Comparison of ENCODE assay signal across 29 mouse cellular contexts in genomic region chr4:123893726-123894125, GRCm38 (mm10). TPM values are rescaled to one million over a fixed set of nuclear protein-coding genes. Genes with fewer than 3 reads are reported as not detected.
A peak's percentile ranks its signal among the peaks of the same experiment; 100 is the strongest.
DNase-seq lines count a peak whose midpoint lies in the region; ATAC-seq and TF ChIP-seq lines count a peak whose summit lies in the region.
"Had no signal": no experiment of that assay in that cellular context is flagged by ENCODE, and none has a peak within 500 bp of the region (broad histone marks: within the 10 kb centered on the region; RNA-seq: fewer than 3 reads in every experiment).

No protein-coding gene starts in this region.

- peak; percentile 86 for ATAC-seq in lung, embryonic 15.5 days (ENCODE audit: borderline replicate concordance, extremely low read depth, low FRiP score, low TSS enrichment)
- no peak for ATAC-seq in intestine, postnatal 0 days
- ATAC-seq: CD4-positive, CD25-positive, alpha-beta regulatory T cell, adult 4 months; forebrain, embryonic 14.5 days; forebrain, postnatal 0 days had no signal

- TF ChIP-seq POLR2A in thymus, adult 2 months (IDR thresholded peaks at IDR 0.05; ENCODE audit: control insufficient read depth, extremely low read depth, insufficient read depth, low read length, poor library complexity), result no peak

- no peak for TF ChIP-seq CTCF in thymus, adult 2 months (IDR thresholded peaks at IDR 0.05; ENCODE audit: borderline replicate concordance, control insufficient read depth, extremely low read depth, insufficient read depth, low read length, poor library complexity)
- TF ChIP-seq CTCF in intestine, postnatal 0 days (IDR thresholded peaks at IDR 0.05; ENCODE audit: low read depth), result no peak

- H3K27me3 ChIP-seq in lung, embryonic 15.5 days, result no peaks in the 10 kb centered on the region
- no peaks in the 10 kb centered on the region for H3K27me3 ChIP-seq in thymus, adult 2 months (ENCODE audit: control insufficient read depth, insufficient read depth, low read length)
- H3K27me3 ChIP-seq in intestine, postnatal 0 days (replicated peaks; ENCODE audit: control insufficient read depth, insufficient read depth, low read length), result no peaks in the 10 kb centered on the region
- H3K27me3 ChIP-seq: embryonic facial prominence, embryonic 12.5 days; embryonic facial prominence, embryonic 15.5 days; hindbrain, embryonic 12.5 days had no signal

- no peak overlapping the region for H3K4me3 ChIP-seq in lung, embryonic 15.5 days
- H3K4me3 ChIP-seq in thymus, adult 2 months (ENCODE audit: control insufficient read depth, insufficient read depth, low read length), result no peak overlapping the region
- H3K4me3 ChIP-seq in intestine, postnatal 0 days (ENCODE audit: low read depth, low read length), result no peak overlapping the region
- H3K4me3 ChIP-seq: embryonic facial prominence, embryonic 12.5 days; embryonic facial prominence, embryonic 15.5 days; gastrocnemius, adult 2 months; hindbrain, embryonic 12.5 days had no signal

- 0 out of 2 replicates have a peak overlapping the region, but pooled peaks have one; percentile 15 for H3K27ac ChIP-seq in lung, embryonic 15.5 days
- H3K27ac ChIP-seq in thymus, adult 2 months (ENCODE audit: control insufficient read depth, insufficient read depth, low read length), result no peak overlapping the region
- H3K27ac ChIP-seq in intestine, postnatal 0 days (ENCODE audit: low read depth, low read length), result no peak overlapping the region
- H3K27ac ChIP-seq: embryonic facial prominence, embryonic 12.5 days; embryonic facial prominence, embryonic 15.5 days; gastrocnemius, adult 2 months; hindbrain, embryonic 12.5 days had no signal

- no peak overlapping the region for H3K9ac ChIP-seq in lung, embryonic 15.5 days
- H3K9ac ChIP-seq in intestine, postnatal 0 days (ENCODE audit: low read depth, low read length), result no peak overlapping the region
- H3K9ac ChIP-seq: embryonic facial prominence, embryonic 12.5 days; embryonic facial prominence, embryonic 15.5 days; forebrain, postnatal 0 days; hindbrain, embryonic 12.5 days had no signal

- peak; percentile 86 to 89 for DNase-seq in lung, adult 18-20 months
- DNase-seq in lung, postnatal 10 days, result peak; percentile 69
- peak; percentile 85 for DNase-seq in lung, postnatal 36 days
- DNase-seq in kidney, adult 18-20 months, result no peak
- no peak for DNase-seq in thymus, adult 2 months
- no peak for DNase-seq in right cerebral cortex, postnatal 14 days
- DNase-seq: adrenal gland, adult 8-10 months; adrenal gland, postnatal 25 days; cerebellum, adult 18-20 months; cerebellum, adult 9-10 months; cerebellum, postnatal 25 days; forebrain, postnatal 0 days; gastrocnemius, adult 2 months; gastrocnemius, postnatal 14 days; heart, adult 11 months had no signal

- H3K9me3 ChIP-seq in lung, embryonic 15.5 days, result no peaks in the 10 kb centered on the region
- no peaks in the 10 kb centered on the region for H3K9me3 ChIP-seq in intestine, postnatal 0 days (ENCODE audit: control insufficient read depth)
- H3K9me3 ChIP-seq: embryonic facial prominence, embryonic 12.5 days; embryonic facial prominence, embryonic 15.5 days; hindbrain, embryonic 12.5 days had no signal

- 71% methylated on average over 5 of the region's 5 CpGs for WGBS in lung, embryonic 15.5 days
- WGBS in thymus, adult 2 months, result 93% methylated on average over 5 of the region's 5 CpGs
- WGBS in intestine, postnatal 0 days, result 78% methylated on average over 5 of the region's 5 CpGs

- H3K4me1 ChIP-seq in lung, embryonic 15.5 days, result peaks cover 13% of the 10 kb centered on the region; the same call in 1 of the 2 replicates
- no peaks in the 10 kb centered on the region for H3K4me1 ChIP-seq in thymus, adult 2 months (replicated peaks; ENCODE audit: control insufficient read depth, insufficient read depth, low read length)
- no peaks in the 10 kb centered on the region for H3K4me1 ChIP-seq in intestine, postnatal 0 days (replicated peaks; ENCODE audit: control insufficient read depth, insufficient read depth, low read length)
- H3K4me1 ChIP-seq: embryonic facial prominence, embryonic 12.5 days; embryonic facial prominence, embryonic 15.5 days; hindbrain, embryonic 12.5 days had no signal

- H3K4me2 ChIP-seq in lung, embryonic 15.5 days, result no peak overlapping the region
- no peak overlapping the region for H3K4me2 ChIP-seq in intestine, postnatal 0 days (replicated peaks; ENCODE audit: low read depth)
- H3K4me2 ChIP-seq: embryonic facial prominence, embryonic 12.5 days; embryonic facial prominence, embryonic 15.5 days; heart, embryonic 11.5 days; hindbrain, embryonic 12.5 days had no signal

- no peaks in the 10 kb centered on the region for H3K36me3 ChIP-seq in lung, embryonic 15.5 days
- H3K36me3 ChIP-seq in thymus, adult 2 months (ENCODE audit: control insufficient read depth, insufficient read depth, low read length), result no peaks in the 10 kb centered on the region
- H3K36me3 ChIP-seq in intestine, postnatal 0 days (ENCODE audit: control insufficient read depth, insufficient read depth), result no peaks in the 10 kb centered on the region
- H3K36me3 ChIP-seq: embryonic facial prominence, embryonic 12.5 days; embryonic facial prominence, embryonic 15.5 days; hindbrain, embryonic 12.5 days had no signal

RNA-seq across cellular contexts. Expression of gene Mycbp, which starts 10.9 kb away (rescaled TPM):
- polyA plus RNA-seq in lung, embryonic 15.5 days (2015; fragmentation: Nextera tagmentation; extraction: Ambion mirVana), result 61.7 and 69.6 TPM in 2 replicates
- polyA plus RNA-seq in thymus, adult 2 months (2012; rRNA removed), result 17.1 and 21.0 TPM in 2 replicates
- polyA plus RNA-seq in intestine, postnatal 0 days (2015; fragmentation: Nextera tagmentation; extraction: Ambion mirVana), result 81.1 and 82.5 TPM in 2 replicates

RNA-seq across cellular contexts. Expression of gene Rragc, which starts 23.5 kb away (rescaled TPM):
- 46.6 and 49.2 TPM in 2 replicates for polyA plus RNA-seq in lung, embryonic 15.5 days (2015; fragmentation: Nextera tagmentation; extraction: Ambion mirVana)
- 44.6 and 46.2 TPM in 2 replicates for polyA plus RNA-seq in thymus, adult 2 months (2012; rRNA removed)
- polyA plus RNA-seq in intestine, postnatal 0 days (2015; fragmentation: Nextera tagmentation; extraction: Ambion mirVana), result 49.5 and 54.1 TPM in 2 replicates

RNA-seq across cellular contexts. Expression of gene 4930535I16Rik, which starts 24.1 kb away (rescaled TPM):
- polyA plus RNA-seq in lung, embryonic 15.5 days (2015; fragmentation: Nextera tagmentation; extraction: Ambion mirVana), result not detected in 2 replicates
- polyA plus RNA-seq in thymus, adult 2 months (2012; rRNA removed), result 0.26 TPM in 1 of 2 replicates, not detected in the other
- polyA plus RNA-seq in intestine, postnatal 0 days (2015; fragmentation: Nextera tagmentation; extraction: Ambion mirVana), result not detected in 2 replicates
- polyA plus RNA-seq: brain, embryonic 14.5 days; CD4-positive, CD25-positive, alpha-beta regulatory T cell, adult 4 months; embryonic facial prominence, embryonic 15.5 days; forebrain, embryonic 11.5 days; forebrain, embryonic 14.5 days; forebrain, postnatal 0 days; frontal cortex, adult 2 months; heart, embryonic 11.5 days; heart, embryonic 14.5 days; hindbrain, embryonic 12.5 days had no signal

RNA-seq across cellular contexts. Expression of gene 4933427I04Rik, which starts 34.2 kb away (rescaled TPM):
- not detected in 2 replicates for polyA plus RNA-seq in lung, embryonic 15.5 days (2015; fragmentation: Nextera tagmentation; extraction: Ambion mirVana)
- 0.09 TPM in 1 of 2 replicates, not detected in the other for polyA plus RNA-seq in thymus, adult 2 months (2012; rRNA removed)
- polyA plus RNA-seq in intestine, postnatal 0 days (2015; fragmentation: Nextera tagmentation; extraction: Ambion mirVana), result not detected in 2 replicates
- polyA plus RNA-seq: brain, embryonic 14.5 days; C2C12; CD4-positive, CD25-positive, alpha-beta regulatory T cell, adult 4 months; forebrain, embryonic 11.5 days; forebrain, embryonic 14.5 days; frontal cortex, adult 2 months; heart, embryonic 11.5 days; heart, embryonic 14.5 days; heart, postnatal 0 days had no signal

Comparison
In these comparisons a context has a peak if more than half of its experiments do, and no peak if none do; other contexts are left out.
1. DNase-seq: peak in lung, adult 18-20 months (2 of 2), lung, postnatal 10 days (single experiment) and lung, postnatal 36 days (single experiment); none in kidney, adult 18-20 months (single experiment), thymus, adult 2 months (single experiment) and right cerebral cortex, postnatal 14 days (single experiment).